Mouse (Mus musculus) embryo, embryonic 11.5 days (tissue): ENCODE measurements around the gene Pth1r.

Experiments
- DNase-seq: peaks from one replicate; pipeline ENCODE4 v3.0.0-alpha.2; 2012; ENCODE audit warnings: low read depth, low spot score

The Pth1r gene

DNA sequence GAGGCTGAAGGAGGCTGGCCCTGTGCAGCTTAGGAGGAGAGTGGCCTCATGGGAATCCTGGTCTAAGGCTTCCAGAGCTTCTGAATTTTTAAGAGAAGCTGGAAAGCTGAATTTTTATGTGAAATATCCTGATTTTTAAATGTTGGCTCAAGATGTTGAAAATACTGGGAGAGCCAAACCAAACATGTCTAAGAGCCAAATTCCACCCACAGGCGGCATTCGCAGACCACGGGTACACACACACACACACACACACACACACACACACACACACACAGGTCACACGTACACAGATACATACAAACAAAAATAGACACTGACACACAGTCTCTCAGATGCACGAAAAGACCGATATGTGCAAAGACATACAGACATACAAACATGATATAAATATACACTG, 28.9 kb downstream of the Pth1r start:
- no peak for DNase-seq

DNA sequence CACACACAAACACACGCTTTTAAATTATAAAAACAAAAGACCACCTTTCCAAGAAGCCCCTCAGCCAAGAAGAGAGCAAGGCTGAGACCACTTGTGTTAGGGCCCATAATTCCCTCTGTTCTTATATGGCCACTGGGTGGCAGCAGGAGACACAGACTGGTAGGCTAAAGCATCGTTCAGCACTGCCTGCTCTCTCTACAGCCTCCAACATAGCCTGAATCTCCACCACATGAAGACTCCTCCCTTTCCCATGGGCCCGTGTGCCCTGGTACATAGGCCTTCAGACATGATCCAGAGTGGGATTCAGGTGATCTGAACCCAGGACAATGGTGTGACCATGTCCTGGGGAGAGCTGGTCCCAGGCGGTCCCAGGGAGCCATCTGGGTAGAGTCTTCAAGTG, 30.2 kb downstream of the Pth1r start:
- peak; percentile 65 for DNase-seq

DNA sequence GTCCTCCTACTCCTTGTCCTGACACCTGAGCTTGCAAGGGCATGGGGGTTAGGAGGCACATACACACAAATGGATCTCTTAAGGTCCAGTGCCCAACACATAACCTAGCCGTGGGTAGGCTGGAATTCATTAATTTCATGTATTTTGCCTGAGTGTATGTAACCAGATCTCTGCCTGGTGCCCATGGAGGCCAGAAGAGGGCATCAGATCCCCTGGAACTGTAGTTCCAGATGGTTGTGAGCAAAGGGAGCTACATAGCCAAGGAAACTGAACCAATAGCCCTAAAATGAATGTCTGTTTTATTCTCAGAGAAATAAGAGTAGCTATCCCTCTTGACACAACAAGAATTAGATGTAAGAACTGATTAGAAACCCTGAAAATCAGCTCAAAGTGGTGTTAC, 31.5 kb downstream of the Pth1r start:
- no peak for DNase-seq

GRCm38 (mm10) chr9:110713389-110713788, 33.6 kb downstream of the Pth1r start:
- DNase-seq: no peak

DNA sequence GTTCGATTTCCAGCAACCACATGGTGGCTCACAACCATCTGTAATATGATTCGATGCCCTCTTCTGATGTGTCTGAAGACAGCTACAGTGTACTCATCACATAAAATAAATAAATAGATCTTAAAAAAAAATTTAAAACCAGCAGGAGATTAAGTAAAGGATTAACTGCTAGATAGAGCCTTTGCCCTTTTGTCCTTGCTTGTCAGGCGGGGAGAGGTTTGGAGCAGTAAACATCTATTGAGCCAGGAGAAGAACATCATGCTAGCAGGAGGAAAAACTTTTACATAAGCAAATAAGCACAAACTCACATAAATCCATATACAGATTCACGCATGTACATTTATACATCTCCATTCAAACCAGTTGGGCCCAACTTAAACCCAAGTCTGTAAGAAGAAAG, 34.4 kb downstream of the Pth1r start:
- no peak for DNase-seq

DNA sequence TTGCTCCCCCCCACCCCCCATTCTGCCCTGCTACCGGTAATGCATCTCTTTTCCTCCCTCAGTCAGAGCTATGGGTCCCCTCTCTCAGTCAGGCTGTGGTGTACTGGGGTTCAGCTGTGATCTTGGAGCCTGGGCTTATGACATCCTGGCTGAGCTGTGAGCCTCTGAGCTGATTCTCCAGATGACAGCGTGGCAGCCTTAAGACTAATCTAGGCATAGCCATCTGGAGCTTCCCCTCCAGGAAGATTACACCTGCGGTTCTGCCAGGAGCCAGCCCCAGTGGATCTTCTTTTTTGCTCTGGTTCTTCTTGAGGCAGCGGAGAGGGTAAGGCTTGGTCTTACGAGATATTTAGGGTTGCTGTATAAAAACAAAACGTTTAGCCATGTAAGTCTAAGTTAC, 34.9 kb downstream of the Pth1r start:
- no peak for DNase-seq

GRCm38 (mm10) chr9:110711532-110711931, 35.4 kb downstream of the Pth1r start:
- DNase-seq: no peak

DNA sequence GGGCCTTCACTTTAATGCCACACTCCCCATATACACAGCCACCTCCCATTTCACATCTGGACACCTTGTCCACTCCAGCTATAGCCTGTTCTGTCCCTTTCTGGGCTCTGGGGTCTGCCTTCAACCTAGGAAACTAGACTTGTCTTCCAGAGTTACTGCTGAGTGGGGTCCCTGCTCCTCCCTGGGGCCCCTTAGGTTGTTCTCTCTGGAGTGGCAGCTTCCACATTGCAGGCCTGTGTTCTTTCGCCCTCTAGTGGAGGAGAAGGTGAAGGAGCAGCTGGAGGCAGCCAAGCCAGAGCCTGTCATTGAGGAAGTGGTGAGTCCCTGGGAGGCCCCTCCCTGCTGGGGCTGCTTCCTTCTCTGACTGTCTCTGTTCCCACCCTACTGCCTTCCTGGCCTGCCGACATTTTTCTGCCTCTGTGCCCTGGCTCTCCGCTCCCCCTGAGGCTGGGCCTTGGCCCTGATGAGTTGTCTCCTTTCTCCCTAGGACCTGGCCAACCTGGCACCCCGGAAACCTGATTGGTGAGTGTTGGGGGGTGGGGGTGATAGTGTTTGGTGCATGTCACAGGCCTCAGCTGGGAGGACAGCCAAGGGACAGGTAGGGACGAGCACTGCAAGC, 37.2 kb downstream of the Pth1r start:
- DNase-seq: peak; percentile 54

GRCm38 (mm10) chr9:110706784-110707183, 40.2 kb downstream of the Pth1r start:
- DNase-seq: no peak

DNA sequence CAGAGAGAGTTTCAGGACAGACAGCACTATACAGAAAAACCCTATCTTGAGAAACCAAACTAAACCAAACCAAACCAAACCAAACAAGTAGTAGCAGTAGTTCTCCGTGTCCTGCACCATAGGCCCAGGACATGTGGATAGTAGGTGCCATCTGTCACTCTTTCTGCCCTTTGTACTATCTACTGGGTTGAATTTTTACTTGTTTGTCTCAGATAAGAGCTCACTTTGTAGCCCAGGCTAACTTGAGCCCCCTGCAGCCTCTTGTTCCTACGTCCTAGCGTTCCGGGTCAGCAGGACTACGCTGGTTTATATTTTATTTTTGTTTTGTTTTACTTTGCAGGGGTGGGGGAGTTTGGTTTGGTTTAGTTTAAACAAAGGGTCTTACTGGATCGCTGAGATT, 43.0 kb downstream of the Pth1r start:
- no peak for DNase-seq

DNA sequence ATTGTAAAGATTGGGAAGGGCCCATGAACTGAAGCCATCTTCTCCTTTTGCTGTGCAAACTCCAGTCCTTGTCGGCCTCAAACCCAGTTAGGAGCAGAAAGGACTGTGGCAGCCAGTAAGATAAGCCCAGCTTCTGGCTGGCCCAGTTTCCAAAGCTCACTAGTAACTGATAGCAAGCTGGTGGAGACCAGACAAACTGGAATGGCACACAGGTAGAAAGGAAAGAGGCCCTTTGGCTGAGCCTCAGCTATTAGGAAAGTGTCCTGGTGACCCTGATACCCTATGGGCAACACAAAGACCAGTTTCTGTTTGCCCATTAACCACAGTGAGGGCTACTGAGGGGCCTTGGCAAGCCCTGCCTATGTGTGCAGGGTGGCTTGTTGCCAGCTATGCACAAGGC, 44.1 kb downstream of the Pth1r start:
- no peak for DNase-seq

DNA sequence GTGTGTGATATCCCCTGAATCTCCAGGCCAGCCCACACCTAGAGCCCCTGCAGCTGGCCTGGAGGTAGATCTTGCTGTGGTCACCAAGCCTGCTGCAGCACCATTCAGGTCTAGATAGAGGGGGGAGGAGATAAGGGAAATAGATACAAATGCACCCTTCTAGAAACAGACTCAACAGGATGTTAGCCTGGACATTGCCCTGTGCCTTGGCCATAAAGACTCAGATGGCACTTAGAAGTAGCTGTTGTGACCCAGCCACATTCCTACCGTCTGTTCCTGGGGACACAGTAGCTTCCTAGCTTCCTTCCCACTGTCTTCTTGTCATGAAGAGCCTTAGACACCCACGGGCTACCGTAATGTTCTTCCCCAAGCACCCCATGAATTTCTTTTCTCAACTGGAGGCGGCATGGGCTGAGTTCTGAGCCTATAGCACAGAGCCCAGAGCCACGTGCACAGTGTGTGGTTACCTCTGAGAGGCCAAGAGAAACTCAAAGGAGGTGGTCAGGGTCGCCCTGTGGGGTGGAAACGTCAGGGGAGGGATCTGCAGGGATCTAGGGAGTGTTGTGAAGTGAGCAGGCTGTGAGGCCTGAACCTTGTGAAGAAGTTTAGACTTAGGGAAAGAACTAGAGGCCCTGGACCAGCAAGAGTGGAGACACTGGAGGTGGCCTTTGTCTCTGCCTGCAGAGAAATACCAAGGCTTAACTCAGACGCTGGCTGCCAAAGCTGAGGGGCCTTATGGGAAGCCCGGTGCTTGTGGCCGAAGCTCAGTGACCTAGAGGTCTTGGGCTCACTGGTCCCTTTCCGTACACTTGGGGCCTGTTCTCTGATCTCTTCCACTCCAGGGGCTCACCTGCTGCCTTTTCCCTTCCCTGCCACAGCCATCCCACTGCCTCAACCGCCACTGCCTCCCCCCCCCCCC, 45.6 kb downstream of the Pth1r start:
- DNase-seq: no peak

DNA sequence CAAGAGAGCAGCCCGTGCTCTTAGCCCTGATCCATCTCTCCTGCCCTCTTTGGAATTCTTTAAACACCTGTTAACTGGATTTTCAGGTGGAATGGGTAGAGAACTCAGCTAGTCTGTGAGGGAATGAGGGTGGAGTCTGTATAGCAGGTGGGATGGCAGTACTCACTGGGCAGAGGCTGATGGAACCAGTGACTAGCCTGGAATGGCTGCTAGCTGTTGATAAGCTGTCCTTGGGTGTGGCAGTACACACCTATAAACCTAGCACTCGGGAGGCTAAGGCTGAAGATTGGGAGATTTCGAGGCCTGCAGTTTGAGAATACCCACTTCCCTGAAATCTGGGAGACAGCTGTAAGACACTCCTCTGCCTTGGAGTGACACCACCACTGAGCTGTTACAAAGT, 47.4 kb downstream of the Pth1r start:
- DNase-seq: no peak

GRCm38 (mm10) chr9:110697465-110697864, 49.5 kb downstream of the Pth1r start:
- DNase-seq: no peak

DNA sequence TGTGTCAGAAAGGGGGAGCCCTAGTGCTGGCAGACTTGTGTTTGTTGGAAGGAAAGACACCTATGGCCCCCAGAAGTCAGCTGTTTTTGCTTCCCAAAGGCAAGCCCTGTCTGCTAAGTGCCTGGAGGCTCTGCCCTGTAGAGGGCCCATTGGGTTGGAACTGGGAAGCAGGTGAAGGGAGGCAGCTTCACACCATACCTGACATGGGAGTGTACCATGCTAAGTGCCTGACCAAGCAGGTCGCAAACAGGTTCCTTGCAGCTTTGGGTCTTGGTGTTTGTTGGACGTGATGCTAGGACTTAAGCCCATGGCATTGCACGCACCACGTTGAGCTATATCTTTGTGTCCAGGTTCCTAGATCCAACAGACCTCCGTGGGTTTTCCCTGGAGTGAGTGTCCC, 50.5 kb downstream of the Pth1r start:
- no peak for DNase-seq

DNA sequence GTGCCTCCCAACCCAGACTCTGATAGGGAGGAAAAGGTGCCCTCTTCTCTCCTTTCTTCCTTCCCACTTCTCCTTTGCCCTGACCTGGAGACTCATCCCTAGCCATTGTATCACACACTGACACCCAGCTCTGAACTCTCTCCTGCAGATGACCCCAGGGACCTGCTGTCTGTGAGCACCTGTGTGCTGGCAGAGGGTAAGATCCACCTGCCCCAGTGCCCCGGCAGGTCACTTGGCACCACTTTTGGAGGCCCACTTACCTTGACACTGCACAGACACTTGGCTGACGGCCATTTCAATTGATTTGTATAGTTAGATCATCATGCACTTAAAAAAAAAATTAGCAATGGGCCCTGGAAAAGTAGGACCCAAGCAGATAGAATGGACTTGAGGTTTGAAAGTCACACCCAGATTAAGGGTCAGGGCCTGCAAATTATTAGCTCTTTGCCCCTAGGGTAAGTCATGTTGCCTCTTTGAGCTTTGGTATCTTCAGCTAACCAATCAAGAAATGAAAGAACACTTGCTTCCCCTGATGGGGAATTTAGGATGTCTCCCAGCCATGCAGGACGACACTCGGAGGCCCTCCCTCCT, 51.7 kb downstream of the Pth1r start:
- DNase-seq: no peak

DNA sequence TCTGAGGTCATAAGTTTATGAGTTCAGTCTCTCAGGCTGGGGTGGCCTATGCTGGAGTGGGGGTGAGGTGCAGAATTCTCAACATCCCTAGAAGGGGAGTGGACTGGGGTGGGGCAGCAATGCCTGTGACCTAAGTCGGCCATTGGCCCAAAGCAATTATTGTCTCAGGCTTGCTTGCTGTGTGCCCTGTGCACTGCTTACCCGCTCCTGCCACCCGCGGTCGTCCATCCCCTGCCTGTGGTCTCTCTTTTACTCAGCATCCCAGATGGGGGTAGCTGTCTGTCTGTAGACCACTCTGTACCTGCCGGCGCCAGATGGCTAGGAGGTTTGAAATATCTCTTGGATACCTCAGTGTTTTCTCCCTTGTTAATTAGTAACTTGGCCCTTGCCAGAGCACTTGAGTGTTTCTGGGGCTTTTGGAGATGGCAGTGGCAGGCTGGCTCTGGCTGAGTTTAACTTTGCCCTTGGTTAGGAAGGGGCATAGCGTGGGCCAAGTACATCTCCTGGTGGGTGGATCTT, 57.6 kb downstream of the Pth1r start:
- DNase-seq: no peak

DNA sequence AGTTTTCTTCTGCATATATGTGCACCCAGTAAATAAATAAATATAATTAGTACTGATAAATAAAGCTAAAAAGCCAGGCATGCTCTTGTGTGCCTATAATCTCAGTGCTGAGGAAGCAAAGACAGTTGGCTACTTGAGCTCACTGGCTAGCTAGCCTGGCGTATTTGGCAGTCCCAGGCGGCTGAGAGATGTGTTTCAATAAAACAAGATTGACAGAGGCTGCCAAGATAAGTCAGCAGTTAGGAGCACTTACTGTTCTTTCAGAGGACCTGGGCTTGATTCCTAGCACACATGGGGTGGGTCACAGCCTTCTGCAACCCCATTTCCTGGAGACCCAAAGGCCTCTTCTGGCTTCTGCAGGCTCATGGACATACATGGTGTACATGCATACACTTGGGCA, 59.1 kb downstream of the Pth1r start:
- no peak for DNase-seq

- DNase-seq: no peak
Measured at GRCm38 (mm10) chr9:110687061-110687460, 59.9 kb downstream of the Pth1r start.

GRCm38 (mm10) chr9:110686472-110686871, 60.5 kb downstream of the Pth1r start:
- DNase-seq: no peak

GRCm38 (mm10) chr9:110685591-110685990, 61.4 kb downstream of the Pth1r start:
- DNase-seq: no peak

- no peak for DNase-seq
Measured at GRCm38 (mm10) chr9:110685187-110685586, 61.8 kb downstream of the Pth1r start.
